Mouse (Mus musculus) hindbrain, embryonic 11.5 days (tissue): ENCODE measurements at regions not wholly inside any gene's neighbourhood (a gene's known extent, or its start where the extent isn't known, plus 50 kb on each side); places are given as distances from the start of the nearest gene placed in this dataset.
A peak's percentile ranks its signal among the peaks of the same experiment; 100 is the strongest.

ENCODE experiments used
- ATAC-seq: fragments of 200-750 bp; cut with Nextera tagmentation; 2 replicates; pipeline ENCODE4 v1.8.0; 2017; ENCODE audit warnings: mild to moderate bottlenecking, moderate TSS enrichment, moderate library complexity; ENCODE audit not compliant: low FRiP score
- DNase-seq: peaks from one replicate; pipeline ENCODE4 v3.0.0-alpha.2; 2015; ENCODE audit warnings: low spot score
- H3K27ac ChIP-seq: fragments of 300-500 bp; sonication (generic); 2 replicates; pipeline ENCODE4 v1.5.1; 2014; ENCODE audit warnings: mild to moderate bottlenecking, low read depth, low read length
- H3K27me3 ChIP-seq: fragments of 300-500 bp; sonication (generic); 2 replicates; pipeline ENCODE4 v1.6.1; 2014; ENCODE audit warnings: mild to moderate bottlenecking, low read length, moderate library complexity, mixed read lengths; ENCODE audit not compliant: control insufficient read depth, insufficient read depth
- H3K36me3 ChIP-seq: fragments of 300-500 bp; sonication (generic); 2 replicates; pipeline ENCODE4 v1.6.1; 2014; ENCODE audit warnings: mild to moderate bottlenecking, low read length, moderate library complexity, mixed read lengths; ENCODE audit not compliant: control insufficient read depth, insufficient read depth
- H3K4me1 ChIP-seq: fragments of 300-500 bp; sonication (generic); replicated peaks from 2 replicates; pipeline ENCODE4 v1.6.1; 2014; ENCODE audit warnings: low read length, mixed read lengths; ENCODE audit not compliant: control insufficient read depth, insufficient read depth
- H3K4me2 ChIP-seq: fragments of 300-500 bp; sonication (generic); replicated peaks from 2 replicates; pipeline ENCODE4 v1.6.1; 2014; ENCODE audit warnings: mild to moderate bottlenecking, low read depth, low read length
- H3K4me3 ChIP-seq: fragments of 300-500 bp; sonication (generic); 2 replicates; pipeline ENCODE4 v1.5.1; 2014; ENCODE audit warnings: low read depth, low read length
- H3K9ac ChIP-seq: fragments of 300-500 bp; sonication (generic); 2 replicates; pipeline ENCODE4 v1.6.1; 2014; ENCODE audit warnings: low read depth, low read length
- H3K9me3 ChIP-seq: fragments of 300-500 bp; sonication (generic); 2 replicates; pipeline ENCODE4 v1.6.1; 2016; ENCODE audit warnings: low read length; ENCODE audit not compliant: control insufficient read depth
- whole genome bisulfite sequencing: fragments of 180-500 bp; shearing (Covaris S2); extraction: QIAGEN DNeasy Blood & Tissue Kit; methylation state at CpG from one replicate; pipeline ENCODE4 v1.1.7; 2014; 5-methylcytosine and 5-hydroxymethylcytosine counted together

DNA sequence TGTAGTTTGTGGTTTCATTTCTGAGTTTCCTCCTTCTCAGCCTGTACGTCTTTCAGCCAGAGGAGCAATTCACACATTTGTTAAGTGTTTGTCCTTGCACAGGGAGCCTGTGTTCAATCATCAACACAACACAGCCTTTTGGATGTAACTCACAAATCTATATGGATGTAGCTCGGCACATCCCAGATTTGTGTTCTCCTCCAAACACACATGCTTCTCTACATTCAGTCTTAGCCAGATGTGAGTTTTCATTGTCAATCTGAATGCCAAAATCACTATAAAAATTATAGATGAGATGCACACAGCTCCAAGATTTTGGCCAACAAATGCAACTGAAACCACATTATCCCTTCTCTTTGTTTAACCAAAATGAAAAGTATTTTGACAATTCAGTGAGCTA lies 380.9 kb downstream of the Gm9195 start:
- no peaks in the 10 kb centered on the region for H3K4me1 ChIP-seq
- no peaks in the 10 kb centered on the region for H3K36me3 ChIP-seq
- H3K27me3 ChIP-seq: no peaks in the 10 kb centered on the region
- no peak overlapping the region for H3K4me3 ChIP-seq
- H3K9me3 ChIP-seq: no peaks in the 10 kb centered on the region
- no peak overlapping the region for H3K27ac ChIP-seq
- ATAC-seq: no peak
- DNase-seq: no peak
- 94% methylated on average over 2 of the region's 2 CpGs for WGBS
- no peak overlapping the region for H3K9ac ChIP-seq
- no peak overlapping the region for H3K4me2 ChIP-seq

GRCm38 (mm10) chr14:72091579-72091978 lies 400.1 kb downstream of the Gm9195 start:
- H3K4me2 ChIP-seq: no peak overlapping the region
- no peaks in the 10 kb centered on the region for H3K4me1 ChIP-seq
- H3K4me3 ChIP-seq: no peak overlapping the region
- H3K36me3 ChIP-seq: no peaks in the 10 kb centered on the region
- H3K27me3 ChIP-seq: no peaks in the 10 kb centered on the region
- WGBS: 93% methylated on average over 2 of the region's 2 CpGs
- H3K9ac ChIP-seq: no peak overlapping the region
- ATAC-seq (no peak), DNase-seq (no peak)
- H3K9me3 ChIP-seq: no peaks in the 10 kb centered on the region
- H3K27ac ChIP-seq: no peak overlapping the region

GRCm38 (mm10) chr14:72081473-72081872 lies 410.2 kb downstream of the Gm9195 start:
- no peak overlapping the region for H3K9ac ChIP-seq
- H3K9me3 ChIP-seq: no peaks in the 10 kb centered on the region
- H3K27ac ChIP-seq: no peak overlapping the region
- H3K4me1 ChIP-seq: no peaks in the 10 kb centered on the region
- ATAC-seq (no peak), DNase-seq (no peak)
- H3K4me3 ChIP-seq: no peak overlapping the region
- WGBS: 74% methylated on average over 3 of the region's 3 CpGs
- no peaks in the 10 kb centered on the region for H3K36me3 ChIP-seq
- no peak overlapping the region for H3K4me2 ChIP-seq
- H3K27me3 ChIP-seq: no peaks in the 10 kb centered on the region

GRCm38 (mm10) chr14:72064111-72064812 lies 427.4 kb downstream of the Gm9195 start:
- no peaks in the 10 kb centered on the region for H3K36me3 ChIP-seq
- H3K27me3 ChIP-seq: no peaks in the 10 kb centered on the region
- no peak overlapping the region for H3K9ac ChIP-seq
- DNase-seq (no peak), ATAC-seq (no peak)
- WGBS: 89% methylated on average over 12 of the region's 12 CpGs
- H3K4me1 ChIP-seq: no peaks in the 10 kb centered on the region
- H3K4me2 ChIP-seq: no peak overlapping the region
- no peak overlapping the region for H3K4me3 ChIP-seq
- H3K9me3 ChIP-seq: no peaks in the 10 kb centered on the region
- H3K27ac ChIP-seq: no peak overlapping the region

- H3K27me3 ChIP-seq: no peaks in the 10 kb centered on the region
- DNase-seq: peak; percentile 3
- no peaks in the 10 kb centered on the region for H3K36me3 ChIP-seq
- no peak for ATAC-seq
- H3K27ac ChIP-seq: no peak overlapping the region
- H3K9me3 ChIP-seq: no peaks in the 10 kb centered on the region
- no peak overlapping the region for H3K4me2 ChIP-seq
- no peaks in the 10 kb centered on the region for H3K4me1 ChIP-seq
- H3K4me3 ChIP-seq: no peak overlapping the region
- no peak overlapping the region for H3K9ac ChIP-seq
- WGBS: 42% methylated on average over 2 of the region's 2 CpGs
Measured at GRCm38 (mm10) chr14:72042881-72043236, 448.8 kb downstream of the Gm9195 start.

- Histone ChIP-seq H3K4me1 (no peaks in the 10 kb centered on the region), H3K4me3 (no peak overlapping the region), H3K4me2 (no peak overlapping the region), H3K27ac (no peak overlapping the region), H3K9me3 (no peaks in the 10 kb centered on the region), H3K27me3 (no peaks in the 10 kb centered on the region), H3K9ac (no peak overlapping the region), H3K36me3 (no peaks in the 10 kb centered on the region)
- DNase-seq: no peak
- ATAC-seq: no peak
- WGBS: 58% methylated on average over 3 of the region's 3 CpGs
Measured at GRCm38 (mm10) chr14:72042112-72042880, 449.3 kb downstream of the Gm9195 start.

GRCm38 (mm10) chr14:72030396-72030795 lies 461.2 kb downstream of the Gm9195 start:
- H3K27ac ChIP-seq: no peak overlapping the region
- no peak for DNase-seq
- no peak overlapping the region for H3K4me3 ChIP-seq
- WGBS: 73% methylated on average over 3 of the region's 3 CpGs
- H3K9ac ChIP-seq: no peak overlapping the region
- no peaks in the 10 kb centered on the region for H3K4me1 ChIP-seq
- no peaks in the 10 kb centered on the region for H3K27me3 ChIP-seq
- H3K9me3 ChIP-seq: no peaks in the 10 kb centered on the region
- no peak overlapping the region for H3K4me2 ChIP-seq
- ATAC-seq: no peak
- no peaks in the 10 kb centered on the region for H3K36me3 ChIP-seq

- WGBS: 75% methylated on average over 8 of the region's 8 CpGs
- Histone ChIP-seq H3K9ac (no peak overlapping the region), H3K27me3 (no peaks in the 10 kb centered on the region), H3K4me1 (no peaks in the 10 kb centered on the region), H3K4me2 (no peak overlapping the region), H3K9me3 (no peaks in the 10 kb centered on the region), H3K27ac (no peak overlapping the region), H3K36me3 (no peaks in the 10 kb centered on the region), H3K4me3 (no peak overlapping the region)
- ATAC-seq: no peak
- no peak for DNase-seq
Measured at GRCm38 (mm10) chr14:72027362-72028020, 464.1 kb downstream of the Gm9195 start.
